Mouse (Mus musculus) T-cell, adult 2 months (primary cell): ENCODE measurements around the gene Tbxa2r.

Source experiments
- DNase-seq: peaks from one replicate; pipeline ENCODE4 v3.0.0; 2022; ENCODE audit warnings: low spot score

Tbxa2r gene

DNA sequence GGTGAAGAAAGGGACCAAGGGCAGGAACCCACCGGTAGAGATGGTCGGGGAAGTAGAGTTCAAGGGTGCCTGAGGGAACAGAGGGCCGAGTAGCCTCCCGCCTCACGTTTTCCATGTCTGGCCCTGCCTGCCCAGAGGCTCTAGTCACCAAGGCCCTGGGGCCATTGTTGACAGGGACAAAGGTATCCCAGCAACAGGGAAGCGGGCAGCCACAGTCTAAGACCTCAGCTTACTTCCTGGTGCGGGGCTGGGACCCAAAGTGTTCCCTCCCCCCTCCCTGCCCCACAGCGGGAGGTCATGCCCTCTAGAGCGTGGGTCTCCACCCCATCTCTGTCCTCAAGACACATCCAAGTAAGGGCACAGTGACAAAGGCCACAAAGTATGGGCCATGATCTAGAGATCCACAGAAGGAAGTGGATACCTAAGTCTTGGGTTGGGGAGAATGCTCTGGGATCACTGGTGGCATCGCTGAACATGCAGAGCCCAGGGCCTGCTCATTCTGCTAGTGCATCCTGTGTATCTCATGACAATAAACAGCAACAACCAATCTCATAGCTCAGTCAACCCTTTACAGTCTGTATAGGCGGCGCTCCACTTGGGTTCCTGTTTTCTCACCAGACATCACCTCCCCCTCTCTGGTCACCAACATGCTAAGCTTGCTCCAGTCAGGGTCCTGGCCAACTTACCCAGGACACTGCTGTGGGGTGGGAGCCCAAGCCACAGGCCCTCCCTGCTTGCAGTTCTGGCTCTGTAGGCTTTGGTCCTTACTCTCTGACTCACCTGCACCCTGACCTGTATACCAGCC, 37.3 kb downstream of the Tbxa2r start, which contains the start of gene 4930404N11Rik:
Gene 4930404N11Rik (minus strand): TSS at position 145 of the 805 bp plus-strand sequence.
- no peak for DNase-seq

DNA sequence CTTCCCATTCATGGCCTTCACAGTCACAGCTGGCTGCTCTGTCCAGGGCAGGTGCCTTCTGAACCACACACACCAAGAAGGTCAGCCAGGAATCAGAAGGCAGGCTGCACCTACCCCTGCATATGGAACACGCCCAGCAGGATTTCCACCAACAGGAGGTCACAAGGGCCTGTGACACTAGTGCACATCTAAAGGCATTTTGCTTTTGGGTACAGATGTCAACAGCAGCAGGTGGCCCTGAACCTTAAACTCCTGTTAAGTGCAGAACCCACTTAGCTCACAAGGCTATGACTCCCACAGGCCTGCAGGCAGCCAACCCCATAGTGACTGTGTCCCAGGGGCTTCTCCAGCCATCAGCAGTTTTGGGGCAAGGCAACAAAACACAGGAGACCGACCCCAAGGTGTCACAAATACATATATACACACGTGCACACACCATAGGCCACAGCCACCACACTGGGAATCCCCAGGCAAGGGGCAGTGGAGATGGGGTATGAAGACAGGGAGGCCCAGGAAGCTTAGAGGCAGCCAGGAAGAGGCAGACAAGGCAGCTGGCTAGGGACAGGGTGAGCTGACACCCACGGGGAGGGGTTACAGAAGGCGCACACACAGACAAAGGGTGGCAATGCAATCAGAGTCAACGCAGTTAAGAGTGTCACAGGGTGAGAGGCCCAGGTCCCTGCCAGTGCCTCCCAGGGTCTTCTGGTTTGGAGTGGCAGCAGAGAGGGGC, 38.1 kb downstream of the Tbxa2r start:
- no peak for DNase-seq

DNA sequence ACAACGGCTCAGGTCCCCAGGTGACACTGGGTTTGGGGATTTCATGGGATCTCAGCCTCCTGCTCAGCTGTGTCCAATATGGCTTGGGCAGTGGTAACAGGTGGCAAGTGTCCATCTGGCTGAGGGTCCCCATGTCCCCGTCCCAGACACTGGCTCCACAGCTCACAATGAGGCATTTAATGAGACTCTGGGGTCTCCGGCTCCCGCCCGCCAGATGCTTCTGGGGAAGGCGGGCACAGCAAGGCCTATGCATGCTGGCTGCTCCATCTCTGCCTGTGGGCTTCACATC, 38.6 kb downstream of the Tbxa2r start:
- DNase-seq: no peak

DNA sequence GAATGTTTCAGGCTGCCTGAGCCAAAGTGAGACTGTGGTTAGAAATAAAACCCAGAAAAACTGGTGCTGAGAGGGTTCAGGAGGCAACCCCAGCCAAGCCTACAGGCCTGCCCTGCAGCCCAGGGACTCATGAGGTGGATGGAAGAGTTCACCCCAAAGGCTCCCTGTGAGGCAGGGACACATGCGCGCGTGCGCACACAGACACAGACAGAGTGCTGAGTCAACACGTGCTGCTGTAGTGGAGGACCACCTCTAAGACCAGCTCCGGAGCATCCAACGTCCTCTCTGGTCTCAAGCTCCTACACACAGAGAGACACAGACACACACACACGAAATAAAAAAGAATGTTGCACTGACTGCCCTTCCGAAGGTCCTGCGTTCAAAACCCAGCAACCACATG, 46.8 kb downstream of the Tbxa2r start:
- no peak for DNase-seq

DNA sequence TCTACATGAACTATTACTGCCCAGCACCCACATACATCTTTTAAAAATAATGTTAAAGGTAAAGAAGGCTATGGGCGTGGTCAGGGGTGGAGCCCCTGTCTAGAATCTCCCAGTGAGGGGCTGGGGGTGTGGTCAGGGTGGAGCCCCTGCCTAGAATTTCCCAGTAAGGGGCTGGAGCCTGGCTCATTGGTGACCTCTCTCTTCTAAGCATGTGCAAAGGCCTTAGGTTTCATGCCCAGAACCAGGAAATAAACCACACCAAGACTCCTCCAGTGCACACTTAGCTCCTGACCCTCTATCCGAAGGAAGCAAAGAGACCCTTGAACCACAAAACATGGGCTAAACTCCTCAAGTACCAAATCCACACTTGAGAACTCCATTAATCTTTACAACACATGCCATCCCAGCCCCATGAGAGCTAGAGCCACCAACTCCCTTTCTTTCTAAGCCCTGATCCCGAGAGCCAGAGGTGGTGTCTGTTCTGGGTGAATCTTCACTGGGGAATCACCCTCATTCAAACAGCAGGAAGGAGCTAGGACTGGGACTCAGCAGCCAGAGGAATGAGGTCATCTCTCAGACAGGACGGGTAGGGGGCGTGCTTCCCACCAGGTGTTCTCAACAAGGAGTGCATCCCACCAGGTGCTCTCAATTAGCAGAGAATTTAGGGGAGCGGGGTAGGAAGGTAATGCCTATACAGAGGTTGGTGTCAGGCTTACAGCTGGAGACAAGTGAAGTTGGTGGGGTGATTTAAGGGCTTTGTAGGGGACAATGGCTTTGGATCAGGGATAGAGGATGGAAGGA, 48.2 kb downstream of the Tbxa2r start:
- DNase-seq: no peak

DNA sequence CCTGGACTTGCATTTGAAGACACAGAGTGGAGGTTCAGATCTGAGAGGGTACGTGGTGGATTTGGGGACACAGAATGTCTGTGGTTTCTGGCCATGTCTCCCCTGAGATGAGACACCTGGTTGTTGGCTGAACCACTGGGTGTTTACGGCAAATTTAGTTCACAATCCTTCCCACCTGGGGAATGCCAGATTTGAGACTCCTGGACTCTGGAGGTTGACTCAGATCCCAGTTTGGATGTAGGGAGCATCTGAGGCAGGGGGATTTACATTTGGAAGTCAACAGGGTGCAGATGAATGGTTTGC, 48.8 kb downstream of the Tbxa2r start:
- DNase-seq: no peak

DNA sequence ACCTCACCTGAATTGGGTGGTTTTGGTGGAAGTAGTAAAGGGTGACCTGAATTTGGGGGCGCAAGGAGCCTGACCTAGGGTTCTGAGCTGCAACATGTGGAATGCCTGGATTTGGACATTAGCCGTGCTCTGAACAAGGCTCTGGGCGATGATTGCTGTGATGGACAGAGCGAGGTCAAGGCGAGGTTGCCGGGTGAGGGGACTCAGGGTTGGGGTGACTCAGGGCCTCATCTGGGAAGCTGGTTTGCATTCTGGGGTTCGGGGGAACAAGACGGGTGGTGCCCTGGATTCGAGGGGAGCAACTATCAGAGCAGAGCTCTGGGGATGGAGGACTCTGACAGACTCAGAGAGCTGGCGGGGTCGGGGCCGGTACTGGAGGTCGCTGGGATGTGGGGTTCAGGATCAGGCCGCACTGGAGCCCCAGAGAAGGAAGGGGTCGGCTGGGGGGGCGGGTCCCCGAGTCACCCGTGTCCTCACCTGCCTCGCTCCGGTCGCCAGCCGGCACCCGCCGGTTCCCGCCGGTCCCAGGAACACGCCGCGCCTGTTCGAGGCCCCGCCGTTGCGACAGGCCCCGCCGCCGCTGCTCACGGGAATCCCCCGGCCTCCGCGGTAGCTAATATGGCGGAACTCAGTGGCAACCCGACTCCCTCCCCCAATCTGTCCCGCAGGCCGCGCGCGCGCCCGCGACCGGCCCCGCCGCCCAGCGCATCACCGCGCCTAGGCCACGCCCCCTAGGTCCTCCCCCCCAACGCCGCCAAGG, 49.4 kb downstream of the Tbxa2r start, which contains the start of gene Fzr1:
Gene Fzr1 (minus strand): TSS at position 724 of the 760 bp plus-strand sequence.
- no peak for DNase-seq

DNA sequence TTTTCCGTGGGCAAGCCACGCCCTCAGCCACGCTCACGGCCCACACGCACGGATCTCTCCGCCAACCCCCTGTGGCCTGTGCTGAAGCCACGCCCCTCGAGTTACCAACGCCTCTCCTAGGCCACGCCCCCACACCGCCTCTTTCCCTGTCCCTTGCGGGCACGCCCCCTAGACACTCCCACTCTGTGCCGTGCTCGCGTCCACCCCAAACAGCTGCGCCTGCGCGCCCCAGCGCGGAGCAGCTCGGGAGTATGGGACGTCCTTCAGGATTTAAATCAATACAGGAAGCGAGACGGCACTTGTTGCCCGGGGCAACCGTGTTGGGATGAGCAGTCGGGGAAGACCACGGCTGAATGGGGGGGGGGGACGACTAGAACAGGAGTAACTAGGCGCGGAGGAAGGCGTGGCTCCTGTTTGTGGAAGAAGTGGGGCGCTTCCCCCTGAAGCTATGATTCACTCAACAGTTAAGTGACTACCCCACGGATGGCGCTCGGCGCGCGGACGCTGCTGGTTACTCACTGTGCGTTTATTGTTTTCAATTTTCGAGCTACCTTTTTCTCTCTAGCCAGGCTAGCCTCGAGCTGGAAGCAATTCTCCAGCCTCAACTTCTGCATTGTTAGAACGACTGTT, 50.1 kb downstream of the Tbxa2r start:
- DNase-seq: peak; percentile 100

DNA sequence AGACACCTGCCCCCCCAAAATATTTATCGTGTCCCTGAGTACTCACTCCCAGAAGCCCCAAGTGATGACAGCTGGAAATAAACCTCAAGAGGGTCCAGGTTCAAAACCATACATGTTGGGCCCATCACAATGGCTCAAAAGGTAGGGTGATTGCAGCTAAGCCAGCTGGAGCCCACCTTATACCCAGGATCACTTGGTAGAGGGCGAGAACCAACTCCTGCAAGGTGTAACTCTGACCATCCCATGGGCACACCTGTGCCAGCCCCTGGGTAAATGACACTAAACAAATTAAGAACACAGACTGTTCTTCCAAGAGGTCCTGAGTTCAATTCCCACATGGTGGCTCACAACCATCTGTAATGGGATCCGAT, 50.6 kb downstream of the Tbxa2r start:
- DNase-seq: no peak

DNA sequence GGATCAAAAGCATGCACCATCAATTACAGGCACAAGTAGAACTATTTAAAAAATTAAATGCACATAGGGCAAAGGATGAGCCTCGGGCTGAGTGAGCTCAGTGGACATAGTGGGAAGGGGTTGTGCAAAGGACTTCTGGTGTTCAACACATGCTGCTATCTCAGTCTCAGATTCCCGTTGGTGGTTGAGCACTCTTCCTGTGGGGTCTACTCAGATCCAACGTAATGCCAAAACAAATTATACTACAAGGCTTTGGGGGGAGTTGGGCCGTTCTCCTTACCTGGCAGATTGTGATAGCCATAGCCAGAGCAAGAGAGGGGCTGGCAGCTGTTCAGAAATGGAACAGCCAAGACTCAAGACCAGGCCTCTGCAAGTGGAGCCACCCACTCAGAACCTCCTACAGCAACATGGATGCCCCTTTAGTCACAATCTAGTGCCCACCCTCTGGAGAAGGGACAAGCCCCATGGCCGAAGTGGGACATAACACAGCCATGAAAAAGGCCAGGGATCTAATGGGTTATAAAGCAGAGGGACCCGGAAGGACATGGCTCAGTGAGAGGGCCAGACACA, 51.4 kb downstream of the Tbxa2r start:
- DNase-seq: no peak

DNA sequence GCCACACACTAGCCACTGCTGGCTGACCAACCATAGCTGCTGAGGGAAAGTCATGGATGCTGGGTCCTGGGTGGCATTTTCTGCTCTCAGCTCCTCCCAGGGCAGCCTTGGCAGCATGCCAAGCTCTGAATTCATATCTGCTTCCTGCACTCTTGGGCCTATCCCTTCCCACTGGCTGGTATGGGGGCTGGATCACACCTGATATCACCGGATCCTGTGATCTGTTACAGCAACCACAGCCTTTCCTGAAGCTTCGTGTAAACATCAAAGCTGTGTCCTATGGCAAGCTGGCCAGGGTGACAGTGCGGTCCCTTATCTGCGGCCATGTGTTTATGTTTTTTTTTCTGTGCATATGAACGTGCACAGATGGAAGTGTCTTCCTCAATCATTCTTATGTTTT, 53.5 kb downstream of the Tbxa2r start:
- DNase-seq: no peak

DNA sequence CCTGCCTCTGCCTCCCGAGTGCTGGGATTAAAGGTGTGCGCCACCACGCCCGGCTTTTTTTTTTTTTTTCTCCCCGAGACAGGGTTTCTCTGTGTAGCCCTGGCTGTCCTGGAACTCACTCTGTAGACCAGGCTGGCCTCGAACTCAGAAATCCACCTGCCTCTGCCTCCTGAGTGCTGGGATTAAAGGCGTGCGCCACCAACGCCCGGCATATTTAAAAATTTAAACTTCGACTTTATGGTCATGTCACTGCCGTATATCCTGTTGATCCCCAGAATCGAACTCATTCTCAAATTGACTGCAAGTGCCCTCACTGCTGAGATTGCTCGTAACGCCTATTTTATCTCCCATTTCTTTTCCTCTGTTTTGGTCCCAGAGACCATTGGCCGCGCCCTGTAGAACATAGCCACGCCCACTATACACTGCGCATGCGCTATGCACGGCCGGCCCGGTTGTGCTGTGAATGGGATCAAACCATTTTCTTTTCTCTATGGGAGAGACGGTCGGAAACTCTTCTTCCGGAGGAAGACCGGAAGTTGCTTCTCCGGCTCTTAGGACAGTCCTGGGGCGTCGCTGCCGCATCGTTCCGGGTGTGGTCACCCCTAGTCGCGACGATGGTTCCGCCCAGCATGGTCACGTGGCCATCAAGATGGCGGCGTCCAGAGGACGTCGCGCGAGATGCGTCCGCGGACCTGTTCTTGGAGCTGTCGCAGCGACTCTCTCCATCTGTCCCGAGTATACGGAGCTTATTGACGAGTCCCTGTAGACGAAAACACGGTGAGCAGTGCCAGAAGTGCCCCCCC, 55.5 kb downstream of the Tbxa2r start, which contains the start of the genes Dohh and Gm48551:
Gene Dohh (plus strand): TSS at position 627 of the 803 bp plus-strand sequence.
Gene Gm48551 (plus strand): TSS at position 665 of the 803 bp plus-strand sequence.
- peak; percentile 97 for DNase-seq

DNA sequence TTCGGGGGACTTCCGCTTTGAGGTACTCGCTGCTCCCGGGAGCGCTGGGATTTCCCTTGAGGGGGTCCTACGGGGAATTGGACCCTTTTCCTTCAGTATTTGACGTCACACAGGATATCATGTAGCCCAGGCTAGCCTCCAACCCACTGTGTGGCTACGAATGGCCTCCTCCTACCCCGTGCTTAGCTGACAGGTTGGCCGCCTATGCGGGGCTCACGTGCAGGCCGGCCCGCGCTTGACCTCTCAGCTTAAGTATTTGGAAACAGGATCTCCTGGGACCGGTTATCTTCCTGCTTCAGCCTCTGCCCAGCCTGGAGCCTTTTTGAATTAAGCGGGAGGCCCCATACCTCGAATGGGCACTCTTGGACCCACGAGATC, 56.1 kb downstream of the Tbxa2r start:
- DNase-seq: no peak
